Mouse (Mus musculus): ENCODE data around the gene Dgki.
"Not testable (repeated sequence)": the region's sequence is repeated elsewhere in the genome, so short reads cannot be mapped to it uniquely, and the experiment has no call there.

Dgki gene

DNA sequence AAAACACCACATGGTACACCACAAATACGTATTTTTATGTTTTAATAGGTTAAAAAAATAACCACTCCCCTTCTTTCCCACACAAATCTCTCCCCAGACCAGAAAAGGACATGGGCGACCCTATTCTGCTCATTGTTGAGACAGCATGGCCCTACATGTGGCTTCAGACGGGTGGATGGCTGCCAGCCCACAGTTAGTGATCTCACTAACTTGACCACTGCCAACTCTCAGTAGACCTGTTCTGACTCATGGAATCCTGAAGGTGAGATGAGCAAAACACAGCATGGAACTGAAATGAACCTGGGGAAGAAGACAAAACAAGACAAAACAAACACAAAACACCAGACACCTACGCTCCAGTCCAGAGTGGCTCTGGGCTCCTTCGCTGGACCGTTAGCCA lies 150.8 kb downstream of the Dgki start:
- DNase-seq (ENCODE audit: low read depth, low spot score), result no peak

- DNase-seq (ENCODE audit: low read depth, low spot score), result no peak
Observed at GRCm38 (mm10) chr6:37147431-37148022, 152.5 kb downstream of the Dgki start.

DNA sequence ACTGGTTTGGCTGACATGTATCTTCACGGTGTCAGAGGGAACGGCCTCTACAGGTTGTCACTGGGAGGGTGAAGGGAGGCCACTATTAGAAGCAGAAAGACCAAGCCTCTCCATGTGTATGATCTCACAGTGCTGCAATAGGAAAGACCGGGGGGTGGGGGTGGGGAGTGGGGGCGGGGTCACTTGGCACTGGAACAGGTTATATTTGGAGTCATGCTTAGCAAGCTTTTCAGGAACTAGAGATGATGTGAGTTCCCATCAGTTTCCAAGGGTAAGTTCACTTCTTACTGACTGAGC lies 156.2 kb downstream of the Dgki start:
- DNase-seq (ENCODE audit: low read depth, low spot score), result no peak

GRCm38 (mm10) chr6:37142991-37143866 lies 156.8 kb downstream of the Dgki start:
- no peak for DNase-seq (ENCODE audit: low read depth, low spot score)

DNA sequence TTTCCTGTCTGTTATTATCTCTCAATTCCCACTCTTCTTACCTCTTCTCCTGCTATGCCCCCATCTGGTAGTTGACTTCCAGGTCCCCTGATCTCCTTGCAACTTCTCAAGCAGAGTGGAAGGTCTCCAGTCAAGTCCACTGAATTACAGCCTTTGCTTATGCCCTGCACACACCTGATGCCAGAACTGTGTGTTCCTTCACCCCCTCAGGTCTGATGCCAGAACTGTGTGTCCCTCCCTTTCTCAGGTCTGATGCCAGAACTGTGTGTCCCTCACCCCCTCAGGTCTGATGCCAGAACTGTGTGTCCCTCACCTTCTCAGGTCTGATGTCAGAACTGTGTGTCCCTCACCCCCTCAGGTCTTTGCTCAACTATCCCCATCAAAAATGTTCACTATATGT lies 161.2 kb downstream of the Dgki start:
- no peak for DNase-seq (ENCODE audit: low read depth, low spot score)

DNA sequence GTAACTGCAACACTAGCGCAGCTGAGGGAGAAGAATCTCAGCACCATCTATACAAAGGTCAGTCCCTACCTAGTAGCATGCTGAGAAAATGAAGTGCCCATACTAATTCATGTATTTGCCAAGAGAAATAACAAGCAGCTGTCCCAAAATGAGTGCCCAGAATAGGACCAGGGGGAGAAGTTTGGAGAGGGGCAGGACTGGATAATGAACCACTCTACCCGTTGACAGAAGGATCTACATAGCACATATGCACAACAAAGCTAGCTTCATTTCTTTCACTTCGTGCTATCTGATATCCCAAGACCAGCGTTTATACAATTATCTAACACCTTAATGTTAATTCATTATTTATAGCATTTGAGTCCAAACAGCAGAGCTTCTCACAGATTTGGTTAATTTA lies 168.7 kb downstream of the Dgki start:
- no peak for DNase-seq (ENCODE audit: low read depth, low spot score)

DNA sequence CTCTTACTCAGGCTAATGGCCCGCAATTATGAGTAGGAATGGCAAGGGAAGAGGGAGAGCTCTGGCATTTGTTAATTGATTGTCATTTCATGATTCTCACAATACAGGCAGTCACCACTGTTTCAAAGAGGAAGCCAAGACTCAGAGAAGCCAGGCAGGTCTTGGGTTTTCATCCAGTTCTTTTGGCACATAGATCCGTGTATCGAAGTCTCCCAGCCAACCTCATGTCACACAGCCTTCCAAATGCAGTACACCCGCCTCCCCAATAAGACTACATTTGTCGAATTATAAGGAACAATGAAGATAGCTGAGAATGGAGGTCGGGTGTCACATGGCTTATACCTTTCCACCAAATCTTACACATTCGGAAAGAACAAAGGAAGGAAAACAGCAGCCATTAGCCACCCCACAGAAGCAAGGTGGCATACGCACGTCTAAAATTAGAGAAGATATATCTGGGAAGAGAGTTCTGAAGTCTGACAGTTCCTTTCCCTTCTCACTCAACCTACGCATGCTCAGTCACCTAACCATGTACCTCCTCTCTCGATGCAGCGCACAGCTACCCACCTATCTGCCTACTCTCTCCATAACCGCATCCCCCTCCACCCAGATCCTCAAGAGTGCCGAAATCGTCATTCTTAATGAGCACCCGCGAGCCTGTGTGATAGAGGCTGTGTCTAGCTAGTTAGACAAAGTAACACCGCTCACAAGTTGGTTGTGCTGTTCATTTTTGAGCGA lies 179.4 kb downstream of the Dgki start:
- no peak for DNase-seq (ENCODE audit: low read depth, low spot score)

GRCm38 (mm10) chr6:37119205-37119604 lies 180.8 kb downstream of the Dgki start:
- no peak for DNase-seq (ENCODE audit: low read depth, low spot score)

DNA sequence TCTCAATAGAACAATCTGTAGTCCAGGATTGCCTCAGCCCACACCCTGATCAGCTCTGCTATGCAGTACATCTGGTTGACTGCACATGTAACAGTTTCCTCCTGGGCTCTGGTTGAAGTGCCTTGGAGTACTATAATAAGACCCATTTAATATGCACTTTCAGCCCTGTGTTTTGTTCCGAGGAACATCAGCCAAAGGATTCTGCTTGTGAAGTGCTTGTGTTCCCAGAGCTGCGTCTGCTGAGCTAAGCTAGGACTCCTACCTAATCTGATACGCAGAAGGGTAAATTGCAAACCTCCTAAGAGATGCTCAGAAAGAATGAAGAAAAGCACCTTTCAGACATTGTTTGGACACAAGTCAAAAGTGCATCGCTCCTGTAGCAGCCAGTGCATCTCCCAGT lies 186.9 kb downstream of the Dgki start:
- no peak for DNase-seq (ENCODE audit: low read depth, low spot score)

DNA sequence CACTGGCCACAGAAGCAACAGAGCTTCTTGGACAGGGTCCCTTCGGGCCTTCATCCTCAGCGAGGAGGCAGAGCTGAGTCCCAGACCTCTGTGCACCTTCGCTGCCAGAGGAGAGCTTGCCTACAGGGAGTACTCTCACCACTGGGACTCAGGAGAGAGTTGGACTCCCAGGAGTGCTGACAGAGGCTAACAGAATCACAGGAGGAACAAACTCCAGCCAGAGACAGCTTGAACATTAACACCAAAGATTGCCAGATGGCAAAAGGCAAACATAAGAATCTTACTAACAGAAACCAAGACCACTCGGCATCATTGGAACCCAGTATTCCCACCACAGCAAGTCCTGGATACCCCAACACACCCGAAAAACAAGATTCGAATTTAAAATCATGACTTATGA lies 193.7 kb downstream of the Dgki start:
- DNase-seq (ENCODE audit: low read depth, low spot score), result not testable (repeated sequence)

- no peak for DNase-seq (ENCODE audit: low read depth, low spot score)
Observed at GRCm38 (mm10) chr6:37100413-37100812, 199.6 kb downstream of the Dgki start.

DNA sequence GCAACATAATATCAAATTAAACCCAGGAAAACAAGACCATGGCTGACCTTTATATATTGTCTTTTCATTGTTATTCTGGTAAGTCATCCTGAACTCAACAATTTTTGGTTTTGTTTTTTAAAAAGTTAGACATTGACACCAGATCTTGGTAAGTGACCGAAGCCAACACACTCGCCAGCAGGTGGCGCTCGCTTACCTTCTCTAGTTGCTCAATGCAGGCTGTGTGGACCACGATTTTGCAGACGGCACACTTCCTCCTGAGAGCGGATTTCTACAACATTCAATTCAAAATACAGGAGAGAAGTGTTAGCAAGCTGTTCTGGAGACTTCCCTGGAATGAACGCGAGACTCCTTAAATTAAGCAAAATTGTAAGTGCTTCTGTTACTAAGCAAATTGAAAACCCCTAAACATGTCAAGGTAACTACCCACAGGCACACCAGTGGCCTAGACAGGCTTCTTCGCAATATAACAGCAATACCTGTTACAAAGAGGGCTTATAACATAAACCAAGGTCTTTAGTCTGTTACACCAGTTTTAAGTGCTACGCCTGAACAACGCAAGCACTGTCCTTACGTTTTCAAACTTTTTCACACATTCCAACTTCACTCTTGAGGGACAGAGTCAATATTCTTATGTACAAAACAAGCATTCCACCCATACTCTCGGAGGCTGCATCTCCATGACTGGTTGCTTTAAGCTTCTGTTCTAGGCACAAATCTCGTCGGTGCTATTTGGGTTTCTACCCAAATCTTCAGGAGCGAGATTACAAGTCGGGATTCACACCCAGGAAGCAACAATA lies 202.4 kb downstream of the Dgki start:
- DNase-seq (ENCODE audit: low read depth, low spot score), result peak; percentile 85

- DNase-seq (ENCODE audit: low read depth, low spot score), result no peak
Observed at GRCm38 (mm10) chr6:37096840-37097305, 203.1 kb downstream of the Dgki start.

- no peak for DNase-seq (ENCODE audit: low read depth, low spot score)
Observed at GRCm38 (mm10) chr6:37089148-37090111, 210.6 kb downstream of the Dgki start.

- DNase-seq (ENCODE audit: low read depth, low spot score), result no peak
Observed at GRCm38 (mm10) chr6:37082990-37083389, 217.0 kb downstream of the Dgki start.

DNA sequence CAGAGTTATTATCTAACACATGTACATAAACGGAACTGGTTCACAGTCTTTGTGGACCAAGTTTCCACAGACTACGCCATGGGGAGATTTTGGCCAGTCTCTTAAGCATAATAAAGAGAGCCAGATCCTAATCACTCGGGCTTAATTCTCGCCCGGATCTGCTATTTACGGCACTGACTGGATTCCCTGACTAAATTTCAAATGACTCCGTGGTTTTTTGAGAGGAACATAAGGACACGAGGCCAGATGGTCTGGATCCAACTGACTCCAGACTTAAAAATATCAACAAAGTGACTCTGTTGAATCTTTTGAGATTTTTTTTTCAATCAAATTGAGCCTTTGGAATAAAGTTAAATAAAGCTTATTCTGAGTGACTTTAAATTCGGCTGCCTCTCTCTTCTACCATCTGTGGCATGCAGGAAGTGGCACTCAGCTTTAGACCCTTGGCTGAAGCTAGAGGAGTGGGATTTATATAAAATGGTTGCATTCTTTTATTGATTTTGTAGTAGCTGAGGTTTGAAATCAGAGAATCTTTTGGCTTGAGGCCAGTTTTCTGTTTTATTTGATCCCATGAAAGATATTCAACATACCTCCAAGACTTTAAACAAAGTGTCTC lies 227.5 kb downstream of the Dgki start:
- no peak for DNase-seq (ENCODE audit: low read depth, low spot score)

- no peak for DNase-seq (ENCODE audit: low read depth, low spot score)
Observed at GRCm38 (mm10) chr6:37069836-37070600, 230.0 kb downstream of the Dgki start.

DNA sequence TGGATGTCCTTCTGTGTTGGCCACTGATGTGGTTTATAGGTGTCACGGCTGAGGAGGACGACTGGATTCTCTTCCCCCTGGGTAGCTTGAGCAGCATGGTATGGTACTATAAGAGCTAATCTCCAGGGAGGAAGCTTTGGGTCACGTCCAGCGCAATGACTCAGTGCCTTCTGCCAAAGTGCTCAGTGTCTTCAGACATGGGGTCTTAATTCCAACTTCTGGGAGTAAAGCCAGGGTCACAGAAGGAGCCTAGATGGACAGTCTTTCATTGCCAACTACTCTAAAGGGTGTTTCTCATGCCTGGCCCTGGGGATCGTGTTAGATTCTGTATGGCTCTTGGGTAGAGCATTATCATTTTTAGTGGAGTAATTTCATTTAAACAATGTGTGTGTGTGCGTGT lies 231.2 kb downstream of the Dgki start:
- DNase-seq (ENCODE audit: low read depth, low spot score), result no peak

DNA sequence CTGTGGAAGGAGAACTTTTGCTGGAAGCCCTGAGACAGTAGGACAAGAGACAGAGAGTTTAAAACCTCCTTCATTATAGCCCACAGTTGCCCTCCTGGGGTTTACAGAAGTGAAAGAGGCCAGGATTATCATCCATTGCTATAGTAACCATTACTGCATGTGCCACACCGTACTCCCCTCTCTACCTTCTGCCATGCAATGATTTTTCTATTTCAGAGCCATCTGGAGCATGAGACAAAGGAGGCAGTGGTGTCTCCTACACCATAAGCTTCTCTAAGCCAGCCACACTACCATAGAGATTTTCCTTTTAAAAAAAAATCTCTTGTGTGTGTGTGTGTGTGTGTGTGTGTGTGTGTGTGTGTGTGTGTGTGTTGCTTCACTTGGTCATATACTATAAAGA lies 232.6 kb downstream of the Dgki start:
- no peak for DNase-seq (ENCODE audit: low read depth, low spot score)

Data from CD4-positive, CD25-positive, alpha-beta regulatory T cell, adult 2 months (primary cell).